Mouse (Mus musculus) cerebellum, adult 11 months (tissue): ENCODE results near the gene Zscan21.
"Not testable (repeated sequence)": the region's sequence is repeated elsewhere in the genome, so short reads cannot be mapped to it uniquely, and the experiment has no call there.

ENCODE experiments used
- DNase-seq: peaks from one replicate; pipeline ENCODE4 v3.0.0; 2022

Gene Zscan21

DNA sequence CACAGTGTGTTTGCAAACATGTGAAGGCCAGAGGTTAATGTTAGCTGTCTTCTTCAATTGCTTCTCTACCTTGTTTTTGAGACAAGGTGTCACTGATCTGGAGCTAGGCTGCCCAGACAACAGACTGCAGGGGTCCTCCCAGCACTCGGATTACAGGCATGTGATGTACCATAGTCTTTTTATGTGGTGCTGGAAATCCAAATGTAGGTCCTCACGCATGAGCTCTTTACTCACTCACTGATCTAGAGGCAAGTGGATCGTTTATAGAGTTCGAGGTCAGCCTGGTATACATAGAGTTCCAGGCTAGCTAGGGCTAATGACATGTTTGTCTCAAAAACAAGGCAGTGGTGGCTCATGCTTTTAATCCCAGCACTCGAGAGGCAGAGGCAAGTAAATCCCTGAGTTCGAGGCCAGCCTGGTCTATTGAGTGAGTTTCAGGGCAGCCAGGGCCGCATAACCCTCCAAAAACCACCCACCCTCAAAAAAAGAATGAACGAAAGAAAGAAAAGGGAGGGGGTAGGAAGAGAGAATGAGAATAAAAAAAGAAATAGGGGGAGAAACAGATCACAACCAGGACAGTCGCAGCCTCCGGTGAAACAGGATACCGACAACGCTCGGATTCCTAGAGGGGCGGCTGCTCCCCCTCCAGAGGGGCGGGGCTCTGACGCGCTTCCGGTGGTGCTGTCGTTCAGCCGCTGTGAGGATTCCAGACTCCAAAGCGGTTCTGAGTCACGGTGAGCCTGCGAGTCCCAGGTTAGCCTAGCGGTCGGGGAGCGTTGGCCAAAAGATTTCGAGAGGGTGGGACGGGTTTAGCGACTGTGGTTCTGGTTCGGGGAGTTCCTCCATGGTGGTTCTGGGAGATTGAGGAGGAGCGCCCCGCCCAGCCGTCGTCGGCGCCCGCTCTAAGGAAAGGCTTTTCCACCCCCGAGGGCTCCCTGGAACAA, at the start of gene Zscan21:
TSS of gene Zscan21 (plus strand) at position 649 of the 944 bp plus-strand sequence.
- peak; percentile 80 for DNase-seq

DNA sequence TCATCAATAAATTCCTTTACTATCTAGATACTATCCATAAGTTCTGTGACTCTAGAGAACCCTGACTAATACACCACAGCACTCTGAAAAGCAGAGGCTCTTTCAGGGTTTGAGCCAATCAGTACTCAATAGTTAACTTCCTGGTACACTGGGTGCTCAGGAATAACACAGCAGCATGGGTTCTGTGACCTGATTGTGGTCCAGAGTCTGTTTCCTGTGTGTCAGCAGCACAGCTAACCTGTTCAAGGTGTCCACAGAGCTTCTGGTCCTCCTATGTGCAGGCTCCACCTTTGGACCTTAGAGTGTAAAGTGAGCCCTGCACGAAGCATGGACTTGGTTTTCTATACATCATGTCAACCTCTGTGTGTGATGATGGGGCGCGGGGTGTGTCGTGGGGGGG, 42.9 kb upstream of the Zscan21 start:
- DNase-seq: no peak

DNA sequence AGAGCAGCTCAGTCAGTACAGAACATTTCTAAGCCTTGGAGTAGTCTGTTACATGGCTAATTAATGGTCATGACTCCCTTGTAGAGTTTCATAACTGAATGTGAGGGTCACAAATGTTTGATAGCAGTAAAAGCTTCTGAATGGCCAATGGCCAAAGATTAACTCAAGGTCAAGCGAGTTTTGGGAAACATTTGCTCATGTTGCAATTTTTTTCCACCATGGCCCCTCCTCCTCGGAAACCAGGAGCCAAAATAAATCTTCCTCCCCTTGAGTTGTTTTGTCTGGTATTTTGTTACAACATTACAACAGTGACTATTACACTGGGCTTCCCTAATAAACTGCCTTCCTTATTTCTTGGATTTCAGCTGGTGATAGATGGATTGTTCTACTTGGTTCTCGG, 41.0 kb upstream of the Zscan21 start:
- no peak for DNase-seq

GRCm38 (mm10) chr5:138076148-138076547, 40.6 kb upstream of the Zscan21 start:
- DNase-seq: no peak

DNA sequence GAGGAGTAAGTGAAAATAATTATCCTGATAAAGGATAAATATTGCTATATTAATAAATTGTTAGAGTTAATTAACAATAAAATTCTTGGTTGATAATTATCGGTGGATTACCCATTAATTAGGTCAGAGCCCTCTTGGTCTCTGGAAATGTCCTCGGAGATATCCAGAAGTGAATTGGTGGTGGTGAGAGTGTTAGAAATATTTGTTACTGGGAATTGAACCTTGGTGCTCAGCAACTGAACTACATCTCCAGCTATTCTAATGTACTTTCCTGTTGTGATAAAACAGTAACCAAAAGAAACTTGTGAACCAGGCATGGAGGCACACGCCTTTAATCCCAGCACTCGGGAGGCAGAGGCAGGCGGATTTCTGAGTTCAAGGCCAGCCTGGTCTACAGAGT, 36.2 kb upstream of the Zscan21 start:
- DNase-seq: no peak

- no peak for DNase-seq
Measured at GRCm38 (mm10) chr5:138081446-138081845, 35.3 kb upstream of the Zscan21 start.

- no peak for DNase-seq
Measured at GRCm38 (mm10) chr5:138083318-138083900, 33.3 kb upstream of the Zscan21 start.

GRCm38 (mm10) chr5:138083936-138084335, 32.8 kb upstream of the Zscan21 start:
- no peak for DNase-seq

- no peak for DNase-seq
Measured at GRCm38 (mm10) chr5:138084507-138084906, 32.2 kb upstream of the Zscan21 start.

DNA sequence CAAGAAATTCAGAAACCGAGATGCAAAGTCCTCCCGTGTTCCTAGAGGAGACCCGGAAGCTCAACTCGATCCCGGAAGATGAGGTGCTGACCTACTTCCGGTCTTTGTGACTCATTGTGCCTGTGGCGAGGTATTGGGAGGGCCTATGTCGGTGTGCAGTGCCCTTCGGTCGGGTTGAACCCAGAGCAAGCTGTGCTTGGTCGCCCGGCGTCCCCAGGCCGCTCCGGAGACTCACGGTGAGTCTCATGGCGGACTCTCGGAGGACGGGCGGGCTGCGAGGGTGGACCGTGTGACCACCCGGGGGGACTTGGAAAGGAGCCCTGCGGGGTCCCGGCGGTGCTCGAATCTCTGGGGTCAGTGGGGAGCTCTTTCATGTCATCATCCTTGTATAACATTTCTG, 31.7 kb upstream of the Zscan21 start, which contains the start of gene Zkscan1:
TSS of gene Zkscan1 (plus strand) at position 89 of the 400 bp plus-strand sequence.
- peak; percentile 71 for DNase-seq

DNA sequence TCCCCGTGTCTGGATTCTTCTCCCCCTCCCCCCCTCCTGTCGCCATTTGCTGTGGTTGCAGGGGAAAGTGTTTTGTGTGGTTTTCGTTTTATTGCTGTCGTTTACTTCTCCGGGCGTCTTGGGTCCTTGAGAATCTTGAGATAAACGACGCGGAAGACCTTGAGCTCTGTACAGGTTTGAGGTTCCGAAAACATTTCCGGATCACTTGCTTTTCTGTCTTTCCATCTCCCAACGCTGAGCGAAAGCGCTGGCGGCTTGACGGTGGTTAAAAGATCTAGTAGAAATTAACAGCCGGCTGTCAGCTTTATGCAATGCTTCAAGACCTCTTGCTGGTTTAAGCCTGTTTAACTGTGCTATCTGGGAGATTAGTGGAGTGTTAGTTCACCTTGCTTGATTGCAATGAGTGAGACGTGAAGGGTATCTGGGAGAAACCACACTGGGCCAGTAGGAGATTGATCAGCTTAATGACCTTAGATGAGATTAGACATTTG, 31.2 kb upstream of the Zscan21 start:
- DNase-seq: no peak

GRCm38 (mm10) chr5:138086842-138087241, 29.9 kb upstream of the Zscan21 start:
- DNase-seq: no peak

DNA sequence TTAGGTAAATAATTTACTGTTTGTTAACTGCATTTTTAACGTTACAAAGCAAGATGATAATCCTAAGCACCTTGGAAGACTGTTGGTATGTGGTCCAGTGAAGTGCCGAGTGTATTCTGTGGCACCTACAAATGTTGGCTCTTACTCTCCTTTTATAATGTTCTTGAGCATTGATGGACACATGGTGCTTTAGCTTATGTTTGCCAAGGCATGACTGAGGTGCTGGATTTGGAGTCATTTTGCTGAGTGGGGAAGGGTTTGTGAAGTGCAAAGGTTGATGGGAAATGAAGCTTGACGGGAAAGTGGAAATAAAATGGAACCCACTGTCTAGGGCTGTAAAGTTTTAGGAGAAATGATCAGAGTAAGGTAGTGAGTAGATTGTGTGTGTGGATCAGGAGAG, 28.3 kb upstream of the Zscan21 start:
- no peak for DNase-seq

- no peak for DNase-seq
Measured at GRCm38 (mm10) chr5:138089108-138089551, 27.6 kb upstream of the Zscan21 start.

- DNase-seq: no peak
Measured at GRCm38 (mm10) chr5:138090271-138090670, 26.4 kb upstream of the Zscan21 start.

DNA sequence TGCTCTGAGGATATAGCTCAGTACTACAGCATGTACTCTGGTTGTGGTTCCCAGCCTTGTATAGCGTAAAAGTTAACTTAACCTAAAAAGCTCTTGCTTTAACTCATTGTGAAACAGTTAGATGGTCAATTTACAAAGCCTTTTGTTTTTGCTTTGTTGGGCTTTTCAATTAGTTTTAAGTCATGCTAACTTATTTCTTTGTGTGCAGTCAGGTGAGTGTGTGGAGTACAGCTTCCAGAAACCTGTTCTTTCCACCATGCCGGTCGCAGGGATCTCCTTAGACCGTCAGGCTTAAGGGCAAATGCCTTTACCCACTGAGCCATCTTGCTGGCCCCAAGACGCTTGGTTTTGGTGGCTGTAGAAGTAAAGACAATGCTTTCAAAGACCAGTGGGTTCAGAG, 26.0 kb upstream of the Zscan21 start:
- DNase-seq: no peak

DNA sequence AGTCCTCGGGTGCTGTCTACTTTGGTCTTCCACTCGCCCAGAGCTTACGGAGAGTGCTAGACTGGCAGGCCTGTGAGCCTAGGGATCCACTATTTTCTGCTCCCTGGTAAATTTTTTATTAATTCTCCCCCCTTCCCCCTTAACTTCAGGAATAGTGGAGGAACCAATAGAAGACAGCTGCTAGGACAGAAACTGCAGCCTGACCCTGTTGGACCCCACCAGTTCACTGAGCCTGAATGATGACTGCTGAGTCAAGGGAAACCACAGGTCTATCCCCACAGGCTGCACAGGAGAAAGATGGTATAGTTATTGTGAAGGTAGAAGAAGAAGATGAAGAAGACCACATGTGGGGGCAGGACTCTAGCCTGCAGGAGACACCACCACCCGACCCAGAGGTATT, 23.9 kb upstream of the Zscan21 start:
- DNase-seq: no peak

- no peak for DNase-seq
Measured at GRCm38 (mm10) chr5:138094474-138094873, 22.2 kb upstream of the Zscan21 start.

- no peak for DNase-seq
Measured at GRCm38 (mm10) chr5:138104976-138105375, 11.7 kb upstream of the Zscan21 start.

GRCm38 (mm10) chr5:138107130-138107529, 9.6 kb upstream of the Zscan21 start:
- no peak for DNase-seq

DNA sequence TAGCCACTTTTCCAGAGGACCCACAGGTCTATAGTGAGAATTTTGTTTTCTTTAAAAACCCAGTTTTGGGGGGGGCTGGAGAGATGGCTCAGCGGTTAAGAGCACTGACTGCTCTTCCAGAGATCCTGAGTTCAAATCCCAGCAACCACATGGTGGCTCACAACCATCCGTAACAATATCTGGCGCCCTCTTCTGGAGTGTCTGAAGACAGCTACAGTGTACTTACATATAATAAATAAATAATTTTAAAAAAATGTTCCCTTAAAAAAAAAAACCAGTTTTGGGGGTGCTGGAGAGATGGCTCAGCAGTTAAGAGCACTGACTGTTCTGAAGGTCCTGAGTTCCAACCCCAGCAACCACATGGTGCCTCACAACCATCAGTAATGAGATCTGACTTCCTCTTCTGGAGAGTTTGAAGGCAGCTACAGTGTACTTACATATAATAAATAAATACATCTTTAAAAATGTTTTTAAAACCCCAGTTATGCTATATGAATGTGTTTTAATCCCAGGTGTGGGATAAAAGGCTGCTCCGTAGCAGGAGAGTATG, 6.8 kb upstream of the Zscan21 start:
- DNase-seq: not testable (repeated sequence)

GRCm38 (mm10) chr5:138117199-138118015, 704 bp downstream of the Zscan21 start:
- no peak for DNase-seq

- no peak for DNase-seq
Measured at GRCm38 (mm10) chr5:138118041-138118440, 1.3 kb downstream of the Zscan21 start.
